Mouse (Mus musculus) neural tube, embryonic 12.5 days (tissue): Measurements from ENCODE around the gene Rnf7. TPM values are rescaled to one million over a fixed set of nuclear protein-coding genes. Genes with fewer than 3 reads are reported as not detected.
"Not testable (repeated sequence)": the region's sequence is repeated elsewhere in the genome, so short reads cannot be mapped to it uniquely, and the experiment has no call there.

Experiments
- ATAC-seq: fragments of 200-750 bp; cut with Nextera tagmentation; 2 replicates; pipeline ENCODE4 v1.8.0; 2017; ENCODE audit warnings: low read depth, mild to moderate bottlenecking, moderate TSS enrichment, moderate library complexity; ENCODE audit not compliant: low FRiP score
- H3K27ac ChIP-seq: fragments of 300-500 bp; sonication (generic); 2 replicates; pipeline ENCODE4 v1.5.1; 2016
- H3K27me3 ChIP-seq: fragments of 300-500 bp; sonication (generic); replicated peaks from 2 replicates; pipeline ENCODE4 v1.6.1; 2016; ENCODE audit warnings: mild to moderate bottlenecking
- H3K36me3 ChIP-seq: fragments of 300-500 bp; sonication (generic); 2 replicates; pipeline ENCODE4 v1.6.1; 2016; ENCODE audit warnings: mild to moderate bottlenecking
- H3K4me1 ChIP-seq: fragments of 300-500 bp; sonication (generic); 2 replicates; pipeline ENCODE4 v1.6.1; 2016
- H3K4me2 ChIP-seq: fragments of 300-500 bp; sonication (generic); replicated peaks from 2 replicates; pipeline ENCODE4 v1.6.1; 2016; ENCODE audit warnings: mild to moderate bottlenecking
- H3K4me3 ChIP-seq: fragments of 300-500 bp; sonication (generic); 2 replicates; pipeline ENCODE4 v1.5.1; 2016
- H3K9ac ChIP-seq: fragments of 300-500 bp; sonication (generic); 2 replicates; pipeline ENCODE4 v1.6.1; 2016; ENCODE audit warnings: mild to moderate bottlenecking
- H3K9me3 ChIP-seq: fragments of 300-500 bp; sonication (generic); 2 replicates; pipeline ENCODE4 v1.6.1; 2016; ENCODE audit warnings: mild to moderate bottlenecking
- WGBS: fragments of 180-500 bp; shearing (Covaris S2); methylation state at CpG from one replicate; pipeline ENCODE4 v1.1.7; 2016; 5-methylcytosine and 5-hydroxymethylcytosine counted together
- polyA plus RNA-seq: library from polyadenylated mRNA; unstranded; fragments of >200 nt; fragmentation: Nextera tagmentation; extraction: Ambion mirVana; gene quantifications from 2 replicates; pipeline ENCODE4 v1.2.1, GENCODE M21; 2016

The Rnf7 gene
- 252 and 262 TPM in 2 replicates for polyA plus RNA-seq

DNA sequence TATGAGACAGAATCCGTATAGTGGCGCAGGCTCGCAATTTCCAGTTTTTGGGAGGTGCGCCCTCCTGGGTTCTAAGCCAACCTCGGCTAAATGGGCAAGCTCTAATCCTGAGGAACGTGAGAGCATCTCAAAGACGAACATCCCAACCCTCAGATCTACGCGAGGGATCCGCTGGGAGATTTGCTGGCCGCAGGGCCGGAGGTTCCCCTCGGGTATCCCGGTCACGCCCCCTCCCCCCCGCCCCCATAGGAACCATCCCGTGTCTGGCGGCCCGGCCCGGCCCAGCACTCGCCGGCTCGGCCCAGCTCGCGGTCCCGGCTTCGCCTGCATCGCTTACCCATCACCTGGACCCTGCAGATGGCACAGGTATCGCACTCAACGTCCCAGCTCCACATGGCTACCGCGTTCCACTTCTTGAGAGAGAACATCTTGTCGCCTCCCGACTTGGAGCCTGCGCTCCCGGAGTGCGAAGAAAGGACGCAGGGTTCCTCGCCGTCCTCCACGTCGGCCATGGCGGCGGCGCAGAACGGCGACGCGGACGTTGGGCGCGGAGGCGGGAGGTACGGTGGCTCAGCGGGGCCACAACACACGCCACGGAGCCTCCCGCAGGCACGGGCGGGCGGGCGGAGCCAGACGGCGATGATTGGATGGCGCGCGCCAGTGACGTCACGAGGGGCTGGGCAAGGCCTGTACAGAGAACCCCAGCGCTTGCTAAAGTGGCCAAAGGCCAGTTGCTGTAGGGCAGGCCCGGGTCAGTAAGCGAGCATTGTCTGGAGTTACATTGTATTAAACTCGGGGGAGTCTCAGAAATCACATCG lies at the start of gene Rnf7:
Gene Rnf7, minus strand, starts transcription at position 605 of the 818 bp plus-strand sequence.
- H3K4me1 ChIP-seq: peaks cover 13% of the 10 kb centered on the region
- peak within 1 kb of the TSS; percentile 67 for H3K9ac ChIP-seq
- under 1% methylated on average over 72 of the region's 74 CpGs for WGBS
- peak within 1 kb of the TSS; percentile 75 for H3K4me3 ChIP-seq
- H3K36me3 ChIP-seq: peaks cover 5% of the 10 kb centered on the region
- H3K27me3 ChIP-seq: no peaks in the 10 kb centered on the region
- H3K27ac ChIP-seq: 0 out of 2 replicates have a peak within 1 kb of the TSS, but pooled peaks have one; percentile 64
- H3K9me3 ChIP-seq: no peaks in the 10 kb centered on the region
- H3K4me2 ChIP-seq: peak within 1 kb of the TSS; percentile 87
- ATAC-seq: peak; percentile 99

DNA sequence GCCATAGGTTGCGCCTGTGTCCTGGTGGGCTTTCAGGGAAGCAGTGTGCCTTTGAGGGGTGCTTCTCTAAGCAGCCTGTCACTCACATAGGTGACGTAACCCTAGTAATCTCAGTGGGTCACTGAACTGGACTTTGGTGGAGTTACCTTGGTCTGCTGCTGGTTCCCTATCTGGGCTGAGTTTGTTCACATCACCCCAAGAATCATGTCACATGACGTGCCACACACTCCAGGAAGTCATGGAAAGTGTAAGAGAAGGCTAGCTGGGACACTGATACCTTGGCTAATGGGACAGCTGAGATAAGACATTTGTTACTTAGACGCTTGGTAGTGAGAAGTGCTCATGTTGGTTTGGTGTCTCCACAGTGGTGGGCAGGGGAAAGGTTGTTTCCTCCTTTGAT lies 47.5 kb upstream of the Rnf7 start:
- ATAC-seq: no peak
- Histone ChIP-seq H3K27me3 (no peaks in the 10 kb centered on the region), H3K4me2 (no peak overlapping the region), H3K27ac (no peak overlapping the region), H3K9me3 (no peaks in the 10 kb centered on the region), H3K36me3 (no peaks in the 10 kb centered on the region), H3K4me3 (no peak overlapping the region), H3K9ac (no peak overlapping the region), H3K4me1 (peaks cover 21% of the 10 kb centered on the region)
- WGBS: 84% methylated on average over 4 of the region's 4 CpGs

- 64% methylated on average over 12 of the region's 12 CpGs for WGBS
- Histone ChIP-seq H3K36me3 (no peaks in the 10 kb centered on the region), H3K4me3 (no peak within 1 kb of the TSS)
Observed at GRCm38 (mm10) chr9:96524972-96525506, 46.6 kb upstream of the Rnf7 start, which contains the start of gene Gm28729. Gene Gm28729, minus strand, starts transcription at chr9:96525264.

DNA sequence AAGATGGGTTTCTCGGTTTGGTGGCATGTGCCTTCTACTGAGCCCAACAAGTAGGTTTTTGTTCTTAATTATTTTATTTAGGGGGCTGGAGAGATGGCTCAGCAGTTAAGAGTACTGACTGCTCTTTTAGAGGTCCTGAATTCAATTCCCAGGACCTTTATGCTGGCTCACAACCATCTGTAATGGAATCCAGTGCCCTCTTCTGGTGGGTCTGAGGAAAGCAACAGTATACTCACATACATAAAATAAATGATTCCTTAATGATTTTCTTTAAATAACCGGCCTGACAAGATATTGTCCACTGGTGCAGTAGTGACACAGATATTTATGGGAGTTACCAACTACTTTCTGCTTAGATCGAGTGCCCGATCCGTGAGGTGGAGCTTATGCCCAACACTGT lies 44.7 kb upstream of the Rnf7 start:
- no peak for ATAC-seq
- Histone ChIP-seq H3K4me3 (no peak overlapping the region), H3K27ac (no peak overlapping the region), H3K27me3 (no peaks in the 10 kb centered on the region), H3K36me3 (no peaks in the 10 kb centered on the region), H3K4me2 (no peak overlapping the region), H3K9me3 (no peaks in the 10 kb centered on the region), H3K4me1 (peaks cover 10% of the 10 kb centered on the region; the same call in 1 of the 2 replicates), H3K9ac (no peak overlapping the region)
- WGBS: 90% methylated on average over 5 of the region's 5 CpGs

More at GRCm38 (mm10) chr9:96524972-96525506, 46.6 kb upstream of the Rnf7 start, which contains the start of gene Gm28729:
- Histone ChIP-seq H3K4me2 (no peak within 1 kb of the TSS), H3K27me3 (no peaks in the 10 kb centered on the region), H3K27ac (no peak within 1 kb of the TSS), H3K9ac (no peak within 1 kb of the TSS), H3K4me1 (peaks cover 11% of the 10 kb centered on the region; the same call in 1 of the 2 replicates), H3K9me3 (no peaks in the 10 kb centered on the region)
- ATAC-seq: no peak

DNA sequence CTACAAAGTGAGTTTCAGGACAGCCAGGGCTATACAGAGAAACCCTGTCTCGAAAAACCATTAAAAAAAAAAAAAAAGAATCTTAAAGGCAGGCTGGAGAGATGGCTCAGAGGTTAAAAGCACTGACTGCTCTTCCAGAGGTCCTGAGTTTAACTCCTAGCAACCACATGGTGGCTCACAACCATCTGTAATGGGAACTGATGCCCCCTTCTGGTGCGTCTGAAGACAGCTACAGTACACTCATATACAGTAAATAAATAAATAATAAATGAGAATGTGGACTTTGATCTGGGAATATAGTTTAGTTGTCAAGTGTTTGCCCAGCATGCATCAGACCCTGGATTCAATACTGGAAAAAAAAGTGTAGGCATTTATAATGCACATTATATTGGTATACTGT lies 43.1 kb upstream of the Rnf7 start:
- not testable (repeated sequence) for H3K4me1 ChIP-seq, H3K9me3 ChIP-seq, H3K4me2 ChIP-seq, H3K4me3 ChIP-seq, ATAC-seq, H3K9ac ChIP-seq, H3K27ac ChIP-seq, H3K27me3 ChIP-seq, H3K36me3 ChIP-seq
- 76% methylated on average over 2 of the region's 2 CpGs for WGBS

DNA sequence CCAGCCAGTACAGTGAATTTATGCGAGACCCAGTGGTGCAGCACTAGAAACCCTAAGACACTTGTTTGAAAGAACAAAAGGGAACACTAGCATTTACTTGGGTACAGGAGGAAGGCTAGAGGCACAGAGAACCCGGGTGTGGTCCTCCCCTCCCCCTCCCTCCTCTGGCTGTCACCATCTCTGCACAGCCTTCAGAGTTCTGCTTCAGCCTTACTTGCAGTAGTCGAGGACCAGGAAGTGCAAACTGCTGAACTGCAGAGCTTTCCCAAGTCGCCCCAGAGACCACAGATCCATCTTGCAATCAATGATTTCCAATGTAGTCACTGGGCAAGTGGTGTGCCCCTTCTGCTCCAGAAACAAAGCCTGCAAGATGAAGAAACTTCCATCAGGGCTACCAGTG lies 39.0 kb upstream of the Rnf7 start:
- Histone ChIP-seq H3K4me3 (no peak overlapping the region), H3K9ac (no peak overlapping the region), H3K4me2 (no peak overlapping the region), H3K27me3 (no peaks in the 10 kb centered on the region), H3K36me3 (no peaks in the 10 kb centered on the region), H3K27ac (no peak overlapping the region), H3K4me1 (no peaks in the 10 kb centered on the region), H3K9me3 (no peaks in the 10 kb centered on the region)
- no peak for ATAC-seq
- WGBS: 39% methylated on average over 4 of the region's 4 CpGs

DNA sequence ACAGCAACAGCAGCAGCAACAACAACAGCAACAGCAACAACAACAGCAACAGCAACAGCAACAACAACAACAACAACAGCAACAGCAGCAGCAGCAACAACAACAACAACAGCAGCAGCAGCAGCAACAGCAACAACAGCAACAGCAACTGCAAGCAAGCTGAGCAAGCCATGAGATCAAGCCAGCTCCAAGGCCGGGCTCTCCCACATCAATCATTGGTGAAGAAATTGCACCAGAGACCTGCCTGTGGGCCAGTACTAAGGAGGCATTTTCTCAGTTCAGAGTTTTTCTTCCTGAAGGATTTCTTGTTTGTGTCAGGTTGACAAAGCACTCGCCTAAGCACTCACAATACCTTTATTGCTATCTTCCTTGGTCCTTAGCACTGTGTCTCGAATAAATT lies 38.3 kb upstream of the Rnf7 start:
- Histone ChIP-seq H3K9me3 (no peaks in the 10 kb centered on the region), H3K27me3 (no peaks in the 10 kb centered on the region), H3K4me2 (no peak overlapping the region), H3K4me1 (no peaks in the 10 kb centered on the region), H3K4me3 (no peak overlapping the region), H3K9ac (no peak overlapping the region), H3K36me3 (no peaks in the 10 kb centered on the region), H3K27ac (no peak overlapping the region)
- ATAC-seq: no peak
- WGBS: 69% methylated on average over 3 of the region's 3 CpGs

DNA sequence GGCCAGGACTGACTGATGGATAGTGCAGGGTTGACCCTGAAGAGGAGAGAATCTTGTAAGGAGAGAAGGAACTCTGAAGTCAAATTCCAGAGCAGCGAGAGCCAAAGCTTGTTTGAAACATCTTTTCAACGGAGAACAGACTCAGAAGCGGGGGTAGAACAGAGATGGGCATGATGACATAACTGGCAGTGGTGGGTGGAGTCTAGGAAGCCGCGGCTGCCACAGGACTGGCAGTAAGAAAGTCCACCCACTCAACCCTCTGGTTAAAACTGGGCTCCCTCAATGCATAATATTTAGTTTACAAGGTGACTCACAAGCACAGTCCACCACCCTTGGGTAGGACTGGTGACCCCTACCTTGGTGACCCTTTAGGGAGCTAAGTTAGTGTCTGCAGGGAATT lies 37.3 kb upstream of the Rnf7 start:
- Histone ChIP-seq H3K27me3 (no peaks in the 10 kb centered on the region), H3K4me2 (no peak overlapping the region), H3K4me1 (no peaks in the 10 kb centered on the region), H3K27ac (no peak overlapping the region), H3K9ac (no peak overlapping the region), H3K4me3 (no peak overlapping the region), H3K9me3 (no peaks in the 10 kb centered on the region), H3K36me3 (no peaks in the 10 kb centered on the region)
- WGBS: 91% methylated on average over 5 of the region's 5 CpGs
- no peak for ATAC-seq

GRCm38 (mm10) chr9:96514278-96514677 lies 35.8 kb upstream of the Rnf7 start:
- Histone ChIP-seq H3K4me1 (no peaks in the 10 kb centered on the region), H3K4me3 (no peak overlapping the region), H3K27ac (no peak overlapping the region), H3K9ac (no peak overlapping the region), H3K9me3 (no peaks in the 10 kb centered on the region), H3K27me3 (no peaks in the 10 kb centered on the region), H3K4me2 (no peak overlapping the region), H3K36me3 (no peaks in the 10 kb centered on the region)
- WGBS: 91% methylated on average over 5 of the region's 5 CpGs
- ATAC-seq: no peak

- H3K9ac ChIP-seq: no peak overlapping the region
- H3K4me3 ChIP-seq: no peak overlapping the region
- no peaks in the 10 kb centered on the region for H3K9me3 ChIP-seq
- 13% methylated on average over 10 of the region's 10 CpGs for WGBS
- no peaks in the 10 kb centered on the region for H3K27me3 ChIP-seq
- peak overlapping the region; percentile 54 for H3K4me2 ChIP-seq
- peaks cover 13% of the 10 kb centered on the region for H3K4me1 ChIP-seq
- peak; percentile 94 for ATAC-seq
- H3K27ac ChIP-seq: no peak overlapping the region
- no peaks in the 10 kb centered on the region for H3K36me3 ChIP-seq
Observed at GRCm38 (mm10) chr9:96506011-96506498, 27.6 kb upstream of the Rnf7 start.

DNA sequence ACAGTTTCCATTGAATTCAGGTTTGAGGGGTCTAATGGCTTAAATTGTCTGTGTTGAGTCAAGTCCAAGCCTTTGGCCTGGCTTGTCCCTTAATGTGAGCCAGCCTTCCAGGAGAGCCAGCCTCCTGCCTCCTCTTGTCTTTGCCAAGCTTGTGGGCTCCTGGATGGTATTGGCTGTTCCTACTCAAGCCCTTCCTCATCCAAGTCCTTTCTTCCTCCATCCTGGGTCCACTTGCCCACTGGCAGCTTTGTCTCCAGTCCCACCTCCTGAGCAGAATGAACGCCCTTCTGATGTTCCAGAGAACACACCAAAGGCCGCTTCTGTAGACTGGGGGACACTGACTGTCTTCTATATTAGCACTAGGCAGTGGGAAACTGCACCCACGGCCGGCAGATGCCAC lies 26.7 kb upstream of the Rnf7 start:
- no peaks in the 10 kb centered on the region for H3K27me3 ChIP-seq
- no peak overlapping the region for H3K4me2 ChIP-seq
- H3K36me3 ChIP-seq: no peaks in the 10 kb centered on the region
- H3K4me1 ChIP-seq: peaks cover 13% of the 10 kb centered on the region
- WGBS: 91% methylated on average over 4 of the region's 4 CpGs
- no peak overlapping the region for H3K4me3 ChIP-seq
- ATAC-seq: no peak
- H3K27ac ChIP-seq: no peak overlapping the region
- no peaks in the 10 kb centered on the region for H3K9me3 ChIP-seq
- H3K9ac ChIP-seq: no peak overlapping the region

- H3K4me3 ChIP-seq: no peak overlapping the region
- no peaks in the 10 kb centered on the region for H3K36me3 ChIP-seq
- no peak for ATAC-seq
- no peak overlapping the region for H3K27ac ChIP-seq
- no peaks in the 10 kb centered on the region for H3K27me3 ChIP-seq
- H3K9me3 ChIP-seq: no peaks in the 10 kb centered on the region
- no peak overlapping the region for H3K4me2 ChIP-seq
- WGBS: 79% methylated on average over 17 of the region's 17 CpGs
- H3K9ac ChIP-seq: no peak overlapping the region
- H3K4me1 ChIP-seq: peaks cover 13% of the 10 kb centered on the region
Observed at GRCm38 (mm10) chr9:96504116-96504895, 25.8 kb upstream of the Rnf7 start.
